Mouse (Mus musculus) CD4-positive, CD25-positive, alpha-beta regulatory T cell, adult 2 months (primary cell): ENCODE data around the gene Atp9a.
A peak's percentile ranks its signal among the peaks of the same experiment; 100 is the strongest.

ENCODE experiments used
- DNase-seq: peaks from one replicate; pipeline ENCODE4 v3.0.0-alpha.2; 2012; ENCODE audit warnings: low read depth, low spot score

The Atp9a gene

DNA sequence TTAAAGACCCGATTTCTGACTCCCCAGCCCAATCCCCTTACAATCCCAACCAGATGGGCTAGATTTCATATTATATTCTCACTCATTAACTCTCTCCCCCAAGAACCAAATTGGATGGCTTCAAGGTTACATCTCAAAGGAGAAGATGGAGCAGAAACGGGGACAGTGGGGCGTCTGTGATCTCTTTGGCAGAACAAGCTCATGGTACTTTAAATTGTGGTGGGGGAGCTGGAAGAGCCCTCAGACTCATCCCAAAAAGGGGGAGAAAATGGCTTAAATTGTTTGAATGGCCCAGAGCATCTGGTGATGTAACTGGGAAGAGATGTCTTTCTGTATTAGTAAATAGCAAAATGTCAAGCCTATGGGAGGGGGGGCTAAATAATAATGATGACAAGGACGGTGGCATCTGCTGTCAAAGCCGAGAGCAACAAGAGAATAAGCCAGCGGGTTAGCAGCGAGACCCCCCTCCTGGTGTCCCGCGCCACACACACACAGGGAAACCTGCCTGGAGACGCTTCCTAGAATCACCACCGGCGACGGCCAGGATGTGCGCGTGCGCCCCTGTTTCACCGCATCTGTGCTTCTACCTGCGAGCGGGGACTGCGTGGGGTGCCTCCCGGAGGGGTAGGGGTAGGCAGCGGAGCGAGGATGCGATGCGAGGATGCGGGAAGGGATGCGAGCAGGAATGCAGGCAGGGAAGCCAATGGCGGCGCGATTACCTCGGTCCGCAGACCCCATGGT is 141.3 kb downstream of the Atp9a start:
- peak; percentile 51 for DNase-seq

DNA sequence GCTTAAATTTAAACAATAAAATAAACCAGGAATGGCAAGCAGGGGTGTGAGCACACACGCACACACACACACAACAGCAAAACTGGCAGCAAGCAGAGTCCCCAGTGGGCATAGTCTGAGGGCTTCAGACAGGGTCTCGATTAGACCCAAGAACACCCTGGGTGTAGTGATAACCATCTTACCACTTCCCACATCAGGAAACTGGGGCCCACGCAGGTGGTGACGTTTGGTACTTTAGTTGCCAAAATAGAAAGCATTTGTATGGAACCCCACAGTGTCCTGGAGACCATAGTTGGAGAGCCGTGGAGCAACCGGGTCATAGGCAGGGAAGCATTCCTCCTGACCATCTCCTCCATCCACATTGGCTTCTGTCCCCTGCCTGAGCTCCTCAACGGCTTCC is 146.5 kb downstream of the Atp9a start:
- peak; percentile 67 for DNase-seq

DNA sequence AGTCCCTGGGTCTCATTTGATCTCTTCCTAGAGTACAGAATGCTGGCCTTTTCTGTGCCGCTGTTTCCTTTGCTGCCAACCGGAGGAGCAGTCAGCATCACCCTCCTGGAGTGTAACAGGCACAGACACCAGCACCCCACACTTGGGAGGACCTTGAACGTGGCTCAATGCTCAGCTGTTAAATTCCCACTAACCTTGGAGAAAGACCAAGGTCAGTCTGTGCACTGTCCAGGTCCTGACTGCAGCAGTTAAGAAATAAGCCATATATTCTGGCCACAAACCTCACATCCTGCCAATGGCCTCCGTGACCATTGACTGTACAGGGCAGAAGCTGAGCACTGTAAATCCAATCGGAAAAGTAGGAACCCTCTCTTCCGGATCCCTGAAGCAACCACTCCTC is 148.5 kb downstream of the Atp9a start:
- no peak for DNase-seq

DNA sequence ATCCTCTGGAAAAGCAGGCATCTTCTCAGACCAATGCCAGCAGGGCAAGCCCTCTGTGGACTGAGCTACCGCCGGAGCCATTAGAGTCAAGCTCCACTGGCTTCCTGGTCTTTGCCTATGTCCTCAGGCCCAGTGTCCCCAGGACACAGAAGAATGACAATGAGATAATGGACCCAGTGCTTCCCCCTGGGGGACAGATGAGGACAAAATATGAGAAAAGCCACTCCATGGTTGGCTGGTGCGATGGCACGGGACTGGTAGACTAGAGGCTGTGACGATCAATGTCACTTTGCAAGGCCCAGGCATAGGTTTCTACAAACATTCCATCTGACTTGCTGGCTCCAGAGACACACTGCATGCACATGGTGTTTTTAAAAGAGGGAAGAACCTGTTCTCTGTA is 149.2 kb downstream of the Atp9a start:
- peak; percentile 63 for DNase-seq

DNA sequence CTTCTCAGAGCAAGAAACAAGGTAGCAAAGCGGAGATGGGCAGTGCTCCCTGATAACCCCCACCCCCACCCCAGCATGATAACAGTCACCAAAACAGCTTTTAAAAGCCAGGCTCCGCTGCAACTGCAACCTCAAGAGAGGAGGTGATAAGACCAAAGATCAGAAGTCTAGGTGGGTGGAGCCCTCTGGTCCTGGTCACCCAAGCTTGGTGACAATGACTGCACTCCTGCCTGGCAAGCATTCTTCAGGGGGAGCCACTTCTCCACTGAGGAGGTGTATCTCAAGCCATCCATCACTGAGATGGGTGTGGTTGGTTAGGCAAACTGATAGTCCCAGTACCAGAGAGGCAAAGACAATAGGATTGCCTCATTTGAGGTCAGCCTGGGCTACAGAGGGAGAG is 151.1 kb downstream of the Atp9a start:
- DNase-seq: peak; percentile 59

DNA sequence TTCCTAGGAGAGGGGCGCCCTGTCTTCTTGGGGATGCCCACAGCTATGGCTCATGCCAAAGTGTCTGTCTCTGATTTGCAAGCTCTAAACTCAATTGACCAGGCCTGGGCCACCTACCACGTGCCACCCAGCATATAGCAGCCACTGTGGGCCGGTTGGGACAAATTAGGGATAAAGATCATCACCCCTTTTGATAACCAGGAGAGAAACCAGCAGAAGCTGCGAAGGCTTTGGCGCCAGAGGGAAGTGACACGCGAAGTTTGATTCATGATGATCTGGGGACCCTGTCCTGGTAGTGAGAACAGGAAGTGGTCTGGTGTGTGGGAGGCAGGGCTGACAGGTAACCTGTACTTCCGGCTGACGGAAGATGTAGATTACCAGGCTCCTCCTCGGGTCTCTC is 151.7 kb downstream of the Atp9a start:
- peak; percentile 79 for DNase-seq

DNA sequence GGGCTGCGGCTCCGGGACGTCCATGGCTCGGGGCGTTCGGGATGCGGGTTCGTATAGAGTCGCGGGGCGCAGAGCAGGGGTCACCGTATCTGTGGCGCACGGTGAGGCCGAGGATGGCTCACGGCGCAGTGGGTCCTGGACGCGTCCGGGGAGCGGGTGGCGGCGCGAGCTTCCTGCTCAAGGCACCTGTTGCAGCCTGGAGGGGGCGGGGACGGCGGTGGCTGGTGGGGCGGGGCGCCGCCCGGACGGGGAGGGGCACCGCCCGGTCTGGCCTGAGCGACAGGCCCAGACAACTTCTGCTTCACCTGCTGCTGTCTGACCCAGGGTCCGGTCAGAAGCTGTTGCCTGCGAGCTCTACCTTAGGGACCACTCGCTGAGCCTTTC is 152.0 kb downstream of the Atp9a start:
- peak; percentile 87 for DNase-seq

DNA sequence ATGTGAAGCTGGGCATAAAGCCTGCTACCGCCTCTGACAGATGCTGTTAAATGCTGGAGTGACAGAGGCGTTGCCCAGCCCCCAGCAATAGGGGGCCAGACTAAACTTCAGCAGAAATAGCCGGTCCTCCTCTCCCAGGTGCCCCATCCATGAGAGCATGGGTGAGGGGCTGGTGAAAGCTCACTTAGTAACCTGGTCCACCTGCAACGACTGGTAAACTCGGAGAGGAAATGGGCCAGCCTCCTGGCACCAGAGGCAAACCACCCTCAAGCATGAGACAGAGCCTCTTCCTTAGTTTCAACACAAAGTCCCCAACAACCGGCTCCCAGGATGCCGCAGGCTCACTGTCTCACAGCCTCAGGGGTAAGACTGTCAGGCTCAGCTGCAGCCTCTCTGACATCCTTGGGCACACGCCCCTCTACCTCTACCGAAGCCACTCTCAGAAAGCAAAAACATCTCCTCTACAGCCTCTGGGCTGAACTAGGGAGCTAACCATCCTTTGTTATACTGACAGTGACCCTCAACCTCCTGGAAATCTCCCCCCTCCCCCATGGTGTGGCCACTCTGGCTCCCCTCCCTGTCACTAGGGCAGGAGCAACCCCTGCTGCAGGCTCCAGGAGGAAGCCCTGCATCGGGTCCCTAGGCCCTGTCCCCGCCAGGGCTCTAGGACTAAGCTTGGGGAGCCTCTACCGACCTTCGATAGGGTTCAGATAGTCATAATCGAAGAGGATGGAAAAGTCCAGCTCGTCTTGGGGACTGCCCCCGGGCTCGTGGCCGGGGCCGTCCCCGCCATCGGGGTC is 152.6 kb downstream of the Atp9a start:
- peak; percentile 73 for DNase-seq

DNA sequence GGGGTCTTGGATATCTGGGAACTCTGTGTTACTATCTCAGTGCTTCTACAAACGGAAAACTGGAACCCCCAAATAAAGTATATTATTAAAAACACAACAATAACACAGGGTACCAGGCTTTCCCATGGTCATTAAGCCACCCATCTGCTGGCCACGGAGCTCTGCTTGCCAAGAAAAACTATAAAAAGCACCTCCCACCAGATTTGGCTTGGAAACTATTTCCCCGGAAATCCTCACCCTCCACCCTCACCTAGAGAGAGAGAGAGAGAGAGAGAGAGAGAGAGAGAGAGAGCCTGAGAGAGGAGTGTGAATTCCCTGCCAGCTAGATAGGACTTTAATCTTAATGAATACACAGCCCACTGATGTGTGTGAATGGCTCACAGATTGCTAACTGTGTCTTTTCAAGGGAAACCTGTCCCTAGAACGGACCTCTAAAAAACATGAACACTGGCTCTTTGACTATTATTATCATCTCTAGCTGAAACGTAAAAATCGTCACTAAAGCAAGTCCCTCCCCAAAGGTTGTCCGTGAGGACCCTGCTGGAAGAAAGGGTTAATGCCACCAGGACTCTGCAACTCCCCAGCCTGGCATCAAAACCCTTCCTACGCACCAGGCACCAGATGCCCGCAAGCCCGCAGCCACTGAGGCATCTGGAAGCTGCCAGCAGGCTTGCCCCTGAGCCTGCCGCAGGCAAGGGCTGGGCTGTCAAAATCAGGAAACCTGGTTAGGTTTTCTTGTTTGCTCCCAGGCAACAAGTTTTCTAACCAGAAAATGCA is 153.4 kb downstream of the Atp9a start:
- peak; percentile 55 for DNase-seq

DNA sequence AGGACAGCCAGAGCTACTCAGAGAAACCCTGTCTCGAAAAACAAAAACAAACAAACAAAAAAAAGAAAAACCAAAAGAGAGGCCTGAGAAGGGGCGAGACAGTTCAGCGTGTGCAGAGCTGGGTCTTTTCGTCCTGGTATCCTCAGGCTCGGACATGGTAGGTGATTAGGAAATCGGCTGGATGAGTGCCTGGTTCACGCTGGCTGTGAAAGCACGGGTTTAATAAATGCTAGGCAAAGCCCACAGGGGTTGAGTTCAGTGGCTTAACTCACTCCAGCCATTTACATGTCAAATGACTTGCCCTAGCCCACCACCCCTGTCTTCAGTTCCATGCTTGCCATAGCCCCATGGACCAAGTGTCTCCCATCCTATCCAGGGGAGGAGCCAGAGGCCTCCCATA is 155.1 kb downstream of the Atp9a start:
- DNase-seq: no peak

DNA sequence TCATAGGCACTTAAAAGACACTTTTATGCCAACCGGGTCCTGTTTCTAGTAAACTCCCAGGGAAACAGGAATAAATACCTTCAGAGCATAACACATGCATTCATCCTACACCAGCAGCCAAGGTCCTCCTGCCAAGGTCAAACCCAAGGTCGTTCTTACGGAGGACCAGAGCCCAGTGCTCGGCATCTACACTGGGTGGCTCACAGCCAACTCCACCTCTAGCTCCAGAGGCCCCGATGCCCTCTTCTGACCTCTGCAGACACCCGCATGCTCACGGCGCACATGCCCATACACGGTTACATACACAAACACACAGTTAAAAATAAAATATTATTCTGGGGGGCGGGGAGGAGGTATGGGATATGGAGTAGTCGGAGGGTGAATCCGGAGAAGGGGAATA is 155.7 kb downstream of the Atp9a start:
- DNase-seq: no peak

DNA sequence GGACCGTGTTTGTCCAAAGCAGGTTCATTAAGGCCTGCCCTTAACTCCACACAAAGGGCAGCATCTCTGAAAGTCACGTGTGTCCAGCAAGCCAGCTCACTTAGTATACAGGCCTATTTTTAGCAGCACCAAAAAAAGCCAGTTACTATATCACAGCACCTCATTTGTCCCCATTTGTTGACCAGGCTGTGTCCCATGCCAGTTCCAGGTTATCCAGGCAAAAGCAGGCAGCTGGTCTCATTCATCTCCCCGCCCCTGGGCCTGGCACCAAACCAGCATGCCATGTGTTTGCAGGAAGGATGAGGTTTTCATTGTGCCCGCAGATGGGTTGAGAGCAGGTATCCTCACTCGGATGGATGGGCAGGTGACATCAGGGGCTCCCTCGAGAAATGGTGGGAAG is 157.4 kb downstream of the Atp9a start:
- DNase-seq: no peak
